Mouse (Mus musculus): ENCODE measurements around the gene Rcan1.

DNA sequence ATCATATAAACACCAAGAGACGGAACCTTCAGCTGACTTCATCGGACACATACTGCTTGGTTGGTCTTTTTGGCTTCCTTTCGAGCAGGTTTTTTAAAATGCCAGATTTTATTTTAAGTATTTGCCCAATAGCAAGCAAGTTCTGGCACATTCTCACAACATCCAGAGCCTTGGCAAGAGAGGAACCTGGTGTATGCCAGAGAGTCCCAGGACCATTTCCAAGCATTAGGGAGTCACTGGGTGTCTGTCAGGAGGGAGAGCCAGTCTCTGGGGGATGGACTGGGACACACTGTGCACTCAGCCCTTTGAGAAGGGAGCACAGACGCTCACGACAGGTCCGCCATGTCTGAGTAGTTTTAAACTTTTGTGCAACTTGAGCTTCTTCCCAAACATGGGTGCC is 93.7 kb downstream of the Rcan1 start:
- TF ChIP-seq EP300 (IDR thresholded peaks at IDR 0.05) (no peak), CTCF (IDR thresholded peaks at IDR 0.05) (no peak)
